Mouse (Mus musculus): ENCODE measurements around the gene Kank1. TPM values are rescaled to one million over a fixed set of nuclear protein-coding genes. Genes with fewer than 3 reads are reported as not detected.

Kank1 gene
- polyA plus RNA-seq, 1 experiment from 2014 or later: 3.9 TPM

DNA sequence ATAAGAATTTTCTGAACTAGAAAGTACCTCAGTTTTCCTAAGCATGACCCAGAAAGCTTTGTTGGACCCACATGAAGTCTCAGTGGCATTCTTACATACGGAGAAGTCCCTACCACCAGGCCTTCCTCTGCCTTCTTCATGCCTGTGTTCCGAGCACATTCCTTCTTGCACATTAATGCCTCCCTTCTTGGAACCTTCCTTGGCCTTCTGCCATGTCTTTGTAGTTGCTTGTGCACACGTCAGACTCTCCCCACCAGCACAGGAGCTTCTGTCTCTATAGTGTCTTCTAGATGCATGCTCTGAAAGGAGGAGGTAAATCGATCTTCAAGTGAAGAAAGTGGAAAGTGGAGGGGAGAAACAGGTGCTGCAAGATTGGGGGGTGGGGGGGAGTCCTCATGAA, 58.4 kb downstream of the Kank1 start:
- Histone ChIP-seq H3K27ac (replicated peaks) (no peak overlapping the region), H3K27me3 (no peaks in the 10 kb centered on the region), H3K36me3 (no peaks in the 10 kb centered on the region), H3K4me3 (no peak overlapping the region), H3K4me1 (no peaks in the 10 kb centered on the region), H3K4me2 (replicated peaks) (no peak overlapping the region), H3K9ac (replicated peaks) (no peak overlapping the region), H3K9me3 (no peaks in the 10 kb centered on the region)
- ATAC-seq (replicated peaks): no peak
- 56% methylated on average over 4 of the region's 4 CpGs for WGBS

DNA sequence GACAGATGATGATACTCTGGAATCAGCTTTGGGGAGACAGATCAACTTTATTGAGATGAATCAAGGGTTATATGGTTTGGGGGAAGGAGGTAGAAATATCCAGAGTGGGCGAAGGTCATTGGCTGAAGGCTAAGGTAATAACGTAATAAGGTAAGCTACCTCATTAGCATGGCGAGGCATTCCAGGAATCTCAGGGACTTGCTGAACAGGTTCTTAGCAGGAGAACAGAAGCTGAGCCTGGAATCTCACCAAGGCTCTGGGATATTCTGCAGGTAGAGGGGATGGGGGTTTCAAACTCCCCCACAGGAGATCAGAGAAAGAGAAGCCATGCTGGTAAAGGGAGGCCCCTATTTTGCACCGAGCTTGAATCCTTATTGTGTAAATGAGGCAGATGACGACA, 60.5 kb downstream of the Kank1 start:
- Histone ChIP-seq H3K9me3 (no peaks in the 10 kb centered on the region), H3K4me1 (no peaks in the 10 kb centered on the region), H3K27ac (replicated peaks) (no peak overlapping the region), H3K4me3 (no peak overlapping the region), H3K9ac (replicated peaks) (no peak overlapping the region), H3K27me3 (no peaks in the 10 kb centered on the region), H3K36me3 (no peaks in the 10 kb centered on the region), H3K4me2 (replicated peaks) (no peak overlapping the region)
- no peak for ATAC-seq (replicated peaks)
- 72% methylated on average over 5 of the region's 5 CpGs for WGBS

DNA sequence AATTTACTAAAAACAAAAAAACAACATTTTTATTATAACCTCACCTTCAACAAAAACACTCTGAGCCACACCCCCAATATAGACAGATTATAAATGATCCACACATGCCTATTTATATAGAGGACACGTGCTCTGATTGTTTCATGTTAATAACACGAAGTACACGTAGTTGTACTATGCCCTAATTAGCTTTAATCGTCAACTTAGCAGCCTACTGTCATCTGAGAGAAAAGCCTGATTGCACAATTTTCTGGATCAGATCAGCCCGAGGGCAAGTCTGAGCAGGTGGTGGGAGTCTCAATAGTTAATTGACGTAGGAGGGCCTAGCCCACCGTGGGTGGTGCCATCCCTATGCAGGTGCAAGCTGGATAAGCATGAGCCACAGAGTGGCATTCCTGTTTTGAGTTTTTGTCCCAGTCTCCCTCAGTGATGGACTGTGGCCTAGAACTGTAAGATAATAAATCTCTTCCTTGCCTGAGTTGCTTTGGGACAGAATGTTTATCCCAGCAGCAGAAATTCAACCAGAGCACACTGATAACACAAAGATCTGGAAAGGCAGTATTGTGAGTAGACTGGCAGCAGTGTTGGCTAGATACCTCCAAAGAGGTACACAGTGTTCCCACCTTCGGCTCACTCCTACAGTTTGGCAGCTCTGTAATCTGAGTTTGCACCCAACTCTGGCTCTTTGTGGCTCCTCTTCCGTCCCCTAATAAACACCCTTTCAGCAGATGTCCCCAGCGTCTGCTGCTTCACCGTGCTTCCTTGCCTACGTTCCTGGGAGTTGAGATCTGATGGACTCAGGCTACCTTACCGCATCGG, 63.3 kb downstream of the Kank1 start:
- Histone ChIP-seq H3K4me1 (no peaks in the 10 kb centered on the region), H3K27me3 (no peaks in the 10 kb centered on the region), H3K4me2 (replicated peaks) (no peak overlapping the region), H3K9me3 (no peaks in the 10 kb centered on the region), H3K9ac (replicated peaks) (no peak overlapping the region), H3K36me3 (no peaks in the 10 kb centered on the region), H3K4me3 (no peak overlapping the region), H3K27ac (replicated peaks) (no peak overlapping the region)
- no peak for ATAC-seq (replicated peaks)
- WGBS: 62% methylated on average over 14 of the region's 14 CpGs

DNA sequence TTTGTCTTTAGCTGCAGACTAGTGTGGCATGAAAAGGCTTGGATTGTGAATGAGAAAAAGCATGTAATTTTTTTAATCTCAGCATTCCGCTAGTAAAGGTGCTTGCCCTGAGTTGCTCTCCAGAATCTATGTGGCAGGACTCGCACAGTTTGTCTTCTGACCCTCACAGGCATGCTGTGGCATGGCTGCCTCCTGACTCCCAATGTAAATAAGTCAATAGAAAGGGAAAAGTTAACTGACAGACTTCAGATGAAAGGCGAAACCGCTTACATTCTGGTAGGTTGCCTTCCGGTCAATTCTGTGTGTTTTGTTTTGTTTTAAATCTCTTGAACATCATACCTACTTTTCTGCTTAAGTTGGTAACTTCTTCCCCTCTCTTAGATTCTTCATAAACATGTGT, 64.4 kb downstream of the Kank1 start:
- 89% methylated on average over 5 of the region's 5 CpGs for WGBS

DNA sequence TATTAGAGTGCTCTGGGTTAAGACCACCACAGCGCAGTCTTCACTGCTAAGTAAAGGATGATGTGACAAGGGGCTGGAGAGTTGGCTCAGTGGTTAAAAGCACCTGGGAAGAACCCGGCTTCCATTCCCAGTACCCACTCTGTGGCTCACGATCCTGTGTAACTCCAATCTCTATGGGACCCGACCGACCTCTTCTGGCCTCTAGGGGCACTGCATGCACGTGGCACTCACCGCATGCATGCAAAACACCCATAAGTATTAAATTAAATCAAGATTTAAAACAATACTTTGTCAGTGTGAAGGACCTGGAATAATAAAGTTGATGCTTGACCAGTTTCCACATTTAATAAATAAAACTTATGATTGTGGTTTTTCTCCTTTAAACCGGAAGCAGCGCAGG, 69.5 kb downstream of the Kank1 start:
- H3K4me2 ChIP-seq (replicated peaks): no peak overlapping the region
- no peaks in the 10 kb centered on the region for H3K4me1 ChIP-seq
- no peaks in the 10 kb centered on the region for H3K9me3 ChIP-seq
- H3K4me3 ChIP-seq: no peak overlapping the region
- no peak for ATAC-seq (replicated peaks)
- no peak overlapping the region for H3K27ac ChIP-seq (replicated peaks)
- no peak overlapping the region for H3K9ac ChIP-seq (replicated peaks)
- 68% methylated on average over 9 of the region's 9 CpGs for WGBS
- H3K27me3 ChIP-seq: no peaks in the 10 kb centered on the region
- H3K36me3 ChIP-seq: no peaks in the 10 kb centered on the region

More for the DNA sequence above, 64.4 kb downstream of the Kank1 start:
- Histone ChIP-seq H3K4me1 (no peaks in the 10 kb centered on the region), H3K27ac (replicated peaks) (no peak overlapping the region), H3K36me3 (no peaks in the 10 kb centered on the region), H3K4me2 (replicated peaks) (no peak overlapping the region), H3K27me3 (no peaks in the 10 kb centered on the region), H3K9ac (replicated peaks) (no peak overlapping the region), H3K4me3 (no peak overlapping the region), H3K9me3 (no peaks in the 10 kb centered on the region)
- ATAC-seq (replicated peaks): no peak

DNA sequence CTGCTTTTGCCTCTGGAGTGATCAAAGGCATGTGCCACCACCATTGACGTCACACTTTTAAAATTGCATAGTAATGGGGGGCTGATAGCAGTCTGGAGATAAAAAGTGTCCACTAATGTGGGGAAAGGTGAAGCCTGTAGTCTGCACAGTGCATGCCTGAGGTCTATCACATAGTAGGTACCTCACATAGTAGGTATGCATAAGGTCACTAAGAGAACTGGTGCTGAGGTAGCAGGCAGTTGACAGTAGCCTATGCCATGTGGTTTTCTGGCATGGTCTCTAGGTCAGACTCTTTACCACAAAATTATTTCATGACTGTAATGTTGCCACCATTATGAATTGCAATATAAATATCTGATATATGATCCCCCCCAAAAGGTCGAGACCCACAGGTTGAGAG, 71.4 kb downstream of the Kank1 start:
- Histone ChIP-seq H3K4me1 (no peaks in the 10 kb centered on the region), H3K27ac (replicated peaks) (no peak overlapping the region), H3K27me3 (no peaks in the 10 kb centered on the region), H3K9me3 (no peaks in the 10 kb centered on the region), H3K36me3 (no peaks in the 10 kb centered on the region), H3K4me2 (replicated peaks) (no peak overlapping the region), H3K9ac (replicated peaks) (no peak overlapping the region), H3K4me3 (no peak overlapping the region)
- 47% methylated on average over 2 of the region's 2 CpGs for WGBS
- no peak for ATAC-seq (replicated peaks)

DNA sequence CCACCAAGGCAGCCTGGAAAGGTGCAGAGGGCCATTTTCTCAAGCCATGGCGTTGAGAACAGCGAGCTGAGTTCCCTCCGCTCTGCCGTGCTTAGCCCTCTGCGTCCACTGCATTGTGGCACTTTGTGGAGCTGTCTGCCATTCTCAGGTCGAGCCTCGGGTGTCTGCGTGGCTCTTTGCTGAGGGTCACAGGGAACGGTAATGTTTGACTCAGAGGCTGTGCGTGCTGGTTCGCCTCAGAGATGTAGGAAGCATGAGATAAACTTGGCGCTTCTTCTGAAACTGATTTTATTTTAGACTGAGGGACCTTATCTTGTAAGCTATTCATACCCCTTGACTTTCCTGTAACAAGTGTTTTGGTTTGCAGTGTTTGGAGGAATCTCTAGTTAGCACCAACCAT, 72.0 kb downstream of the Kank1 start:
- Histone ChIP-seq H3K27ac (replicated peaks) (no peak overlapping the region), H3K36me3 (no peaks in the 10 kb centered on the region), H3K9ac (replicated peaks) (no peak overlapping the region), H3K4me1 (no peaks in the 10 kb centered on the region), H3K27me3 (no peaks in the 10 kb centered on the region), H3K4me2 (replicated peaks) (no peak overlapping the region), H3K4me3 (no peak overlapping the region), H3K9me3 (no peaks in the 10 kb centered on the region)
- 30% methylated on average over 12 of the region's 12 CpGs for WGBS
- ATAC-seq (replicated peaks): no peak

DNA sequence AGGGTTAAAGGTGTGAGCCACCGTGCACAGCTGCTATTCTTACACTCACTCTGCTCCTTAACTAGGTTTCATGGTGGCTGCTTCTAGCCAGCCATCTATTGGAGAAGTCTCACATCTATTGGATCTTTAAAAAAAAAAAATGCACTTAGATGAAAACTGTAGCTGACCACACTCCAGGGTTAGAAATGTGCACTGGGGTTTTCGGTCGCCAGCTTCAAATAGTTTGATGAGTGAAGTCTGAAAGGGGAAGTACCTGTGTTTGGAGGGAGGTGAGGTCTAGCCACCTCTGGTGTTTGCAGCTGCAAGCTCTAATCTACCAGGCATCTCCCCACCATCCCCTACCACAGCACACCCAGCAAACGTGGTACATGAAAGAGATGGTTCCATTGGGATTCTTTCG, 74.2 kb downstream of the Kank1 start:
- Histone ChIP-seq H3K27ac (replicated peaks) (no peak overlapping the region), H3K4me3 (no peak overlapping the region), H3K9me3 (no peaks in the 10 kb centered on the region), H3K27me3 (no peaks in the 10 kb centered on the region), H3K4me1 (no peaks in the 10 kb centered on the region), H3K4me2 (replicated peaks) (no peak overlapping the region), H3K9ac (replicated peaks) (no peak overlapping the region), H3K36me3 (no peaks in the 10 kb centered on the region)
- 76% methylated on average over 5 of the region's 5 CpGs for WGBS
- ATAC-seq (replicated peaks): no peak

DNA sequence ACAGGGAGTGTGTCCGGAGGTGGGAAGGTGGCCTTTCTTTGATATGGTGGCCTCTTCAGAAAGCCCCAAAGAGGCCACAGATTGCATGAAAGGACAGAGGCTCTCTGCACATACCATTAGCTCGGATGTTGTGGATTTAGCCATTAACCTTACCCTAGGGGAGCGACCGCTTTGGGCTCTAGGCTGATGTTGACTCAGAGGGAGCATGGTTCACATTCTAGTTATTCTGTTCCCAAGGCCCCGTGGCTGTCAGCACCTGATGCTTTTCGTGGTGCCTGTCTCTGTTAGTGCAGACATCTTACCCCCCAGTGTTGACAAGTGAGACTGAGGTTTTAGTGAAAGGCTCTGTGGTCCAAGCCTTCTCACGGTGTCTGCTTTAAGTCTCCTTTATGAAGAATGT, 74.9 kb downstream of the Kank1 start:
- WGBS: 62% methylated on average over 7 of the region's 7 CpGs
- Histone ChIP-seq H3K4me3 (no peak overlapping the region), H3K4me2 (replicated peaks) (no peak overlapping the region), H3K27ac (replicated peaks) (no peak overlapping the region), H3K9me3 (no peaks in the 10 kb centered on the region), H3K9ac (replicated peaks) (no peak overlapping the region), H3K4me1 (no peaks in the 10 kb centered on the region), H3K36me3 (no peaks in the 10 kb centered on the region), H3K27me3 (no peaks in the 10 kb centered on the region)
- no peak for ATAC-seq (replicated peaks)

DNA sequence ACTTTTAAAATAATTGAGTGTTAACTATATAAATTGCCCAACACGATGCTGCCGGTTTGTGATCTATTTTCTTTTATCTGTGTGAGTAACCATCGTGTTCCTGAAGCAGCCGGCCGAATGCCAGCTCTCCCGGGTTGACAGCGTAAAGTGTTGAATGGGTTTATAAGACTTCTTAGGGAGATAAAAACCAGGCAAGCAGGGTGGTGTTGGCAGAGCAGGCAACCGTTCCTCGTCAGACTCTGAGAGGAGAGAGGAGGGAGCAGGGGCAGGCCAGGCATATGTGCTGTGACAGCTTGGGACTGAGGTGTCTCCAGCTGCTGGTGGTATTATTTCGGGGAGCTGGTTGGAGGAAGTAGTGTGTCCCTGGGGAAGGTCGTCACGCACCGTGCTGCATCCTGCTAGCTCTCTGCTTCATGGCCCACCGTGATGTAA, 78.7 kb downstream of the Kank1 start:
- 54% methylated on average over 14 of the region's 14 CpGs for WGBS
- H3K4me2 ChIP-seq (replicated peaks): no peak overlapping the region
- no peak for ATAC-seq (replicated peaks)

DNA sequence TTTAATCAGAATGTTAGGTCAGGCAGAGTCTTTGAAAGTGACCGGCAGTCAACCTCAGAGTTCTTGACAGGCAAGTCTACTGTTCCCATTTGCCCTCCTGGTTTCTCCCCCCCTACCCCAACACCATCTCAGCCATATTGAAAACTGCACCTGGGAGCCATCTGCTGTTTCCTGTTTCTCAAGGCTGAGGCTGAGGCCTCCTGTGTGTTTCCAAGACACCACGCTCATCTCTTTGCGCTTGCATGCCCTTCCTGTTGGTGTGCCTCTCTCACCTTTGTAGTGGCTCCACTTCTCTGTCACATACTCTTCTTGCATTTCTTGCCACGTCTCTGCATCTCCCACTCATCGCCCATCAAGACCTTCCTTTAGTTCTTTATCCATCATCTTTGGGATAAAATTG, 79.2 kb downstream of the Kank1 start:
- 99% methylated on average over 5 of the region's 5 CpGs for WGBS
- H3K36me3 ChIP-seq: no peaks in the 10 kb centered on the region
- ATAC-seq (replicated peaks): no peak

More for the DNA sequence above, 78.7 kb downstream of the Kank1 start:
- H3K27ac ChIP-seq (replicated peaks): no peak overlapping the region
- H3K4me3 ChIP-seq: no peak overlapping the region
- H3K9ac ChIP-seq (replicated peaks): no peak overlapping the region
- no peaks in the 10 kb centered on the region for H3K27me3 ChIP-seq
- no peaks in the 10 kb centered on the region for H3K9me3 ChIP-seq
- no peaks in the 10 kb centered on the region for H3K4me1 ChIP-seq
- H3K36me3 ChIP-seq: no peaks in the 10 kb centered on the region

DNA sequence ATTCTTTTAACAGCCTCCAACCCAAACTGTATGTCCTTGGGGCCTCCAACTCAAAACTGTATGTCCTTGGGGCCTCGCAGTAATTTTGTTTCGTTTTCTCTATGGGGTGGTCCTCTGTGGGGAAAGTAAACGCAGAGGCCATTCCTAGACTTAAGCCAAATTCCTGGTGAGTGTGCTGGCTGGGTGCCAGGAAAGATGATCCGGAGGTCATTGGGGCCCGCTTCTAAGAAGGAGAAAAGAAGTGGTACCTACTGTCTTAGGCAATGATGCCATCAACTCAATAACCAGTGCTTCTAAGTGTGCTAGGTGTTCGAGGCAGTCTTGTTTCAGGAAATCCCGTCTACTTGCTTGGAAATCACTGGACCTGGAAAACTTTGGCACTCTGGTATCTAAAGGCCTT, 87.5 kb downstream of the Kank1 start:
- 76% methylated on average over 7 of the region's 7 CpGs for WGBS
- H3K4me3 ChIP-seq: no peak overlapping the region
- ATAC-seq (replicated peaks): no peak
- no peaks in the 10 kb centered on the region for H3K36me3 ChIP-seq
- no peak overlapping the region for H3K27ac ChIP-seq (replicated peaks)
- no peaks in the 10 kb centered on the region for H3K27me3 ChIP-seq
- no peaks in the 10 kb centered on the region for H3K9me3 ChIP-seq
- no peak overlapping the region for H3K4me2 ChIP-seq (replicated peaks)
- H3K4me1 ChIP-seq: peaks cover 7% of the 10 kb centered on the region; the same call in 1 of the 2 replicates
- no peak overlapping the region for H3K9ac ChIP-seq (replicated peaks)

More for the DNA sequence above, 79.2 kb downstream of the Kank1 start:
- Histone ChIP-seq H3K4me1 (no peaks in the 10 kb centered on the region), H3K27ac (replicated peaks) (no peak overlapping the region), H3K4me3 (no peak overlapping the region), H3K9ac (replicated peaks) (no peak overlapping the region), H3K27me3 (no peaks in the 10 kb centered on the region), H3K4me2 (replicated peaks) (no peak overlapping the region), H3K9me3 (no peaks in the 10 kb centered on the region)
